Mouse (Mus musculus) cerebellum, adult 8-10 months (tissue): ENCODE measurements around the gene H3f3a.

ENCODE experiments used
- DNase-seq: peaks from one replicate; pipeline ENCODE4 v3.0.0; 2022

Gene H3f3a

GRCm38 (mm10) chr1:180781250-180781649 lies 32.5 kb downstream of the H3f3a start:
- no peak for DNase-seq

DNA sequence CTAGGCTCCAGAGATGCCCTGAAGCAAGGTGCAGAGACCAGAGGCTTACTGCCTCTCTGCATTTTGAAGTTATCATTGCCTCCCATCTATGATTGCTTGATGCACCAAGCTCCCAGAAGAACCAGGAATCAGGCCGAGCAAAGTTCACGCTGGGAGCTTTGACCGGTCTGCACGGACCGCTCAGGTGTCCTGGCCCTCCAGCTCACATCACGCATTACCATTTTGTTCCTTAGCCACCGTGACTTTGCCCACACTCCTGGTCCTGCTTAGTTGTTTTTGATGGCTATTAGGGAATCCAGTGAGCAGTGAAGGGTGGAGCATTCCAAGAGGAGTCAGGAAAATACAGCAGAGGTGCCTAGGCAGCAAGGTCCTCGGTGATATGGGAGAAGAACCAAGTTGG lies 33.5 kb downstream of the H3f3a start:
- no peak for DNase-seq

- DNase-seq: no peak
These were observed 34.8 kb downstream of the H3f3a start for GRCm38 (mm10) chr1:180778941-180779340.

DNA sequence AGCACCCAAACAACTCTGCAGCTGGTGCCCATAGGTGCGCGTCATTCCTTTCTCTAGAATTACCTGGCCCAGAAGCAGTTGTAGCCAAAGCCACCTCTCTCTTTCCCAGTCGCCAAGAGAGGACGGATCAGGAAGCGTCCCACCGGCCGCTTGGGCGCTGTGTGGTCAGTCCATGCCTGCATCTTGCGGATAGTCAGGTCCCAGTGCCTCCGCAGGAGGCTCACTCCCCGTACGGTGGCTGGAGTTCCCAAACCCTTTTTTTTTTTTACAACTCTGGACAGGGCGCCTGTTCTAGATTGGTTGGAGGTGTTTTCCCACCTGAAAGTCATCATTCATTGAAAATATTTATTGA lies 35.4 kb downstream of the H3f3a start:
- no peak for DNase-seq

- peak; percentile 85 for DNase-seq
These were observed 35.9 kb downstream of the H3f3a start for GRCm38 (mm10) chr1:180777660-180778402.

DNA sequence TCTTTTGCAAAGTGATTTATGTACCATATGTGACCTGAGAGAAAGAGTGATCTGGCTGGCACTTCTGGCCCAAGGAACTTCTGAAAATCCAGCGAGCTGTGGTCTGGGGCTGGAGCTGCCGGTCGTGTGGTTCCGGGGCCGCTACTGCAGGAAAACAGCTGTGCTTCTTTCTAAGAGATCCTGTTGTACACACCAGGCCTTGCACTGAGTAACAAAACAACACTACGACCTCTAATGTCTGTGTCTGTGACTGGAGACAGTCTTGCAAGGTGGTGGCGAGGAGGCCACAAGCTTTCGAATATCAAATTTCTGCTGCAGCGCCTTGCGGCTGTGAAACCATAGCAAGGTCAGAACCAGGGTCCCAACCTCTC lies 36.5 kb downstream of the H3f3a start:
- DNase-seq: no peak

DNA sequence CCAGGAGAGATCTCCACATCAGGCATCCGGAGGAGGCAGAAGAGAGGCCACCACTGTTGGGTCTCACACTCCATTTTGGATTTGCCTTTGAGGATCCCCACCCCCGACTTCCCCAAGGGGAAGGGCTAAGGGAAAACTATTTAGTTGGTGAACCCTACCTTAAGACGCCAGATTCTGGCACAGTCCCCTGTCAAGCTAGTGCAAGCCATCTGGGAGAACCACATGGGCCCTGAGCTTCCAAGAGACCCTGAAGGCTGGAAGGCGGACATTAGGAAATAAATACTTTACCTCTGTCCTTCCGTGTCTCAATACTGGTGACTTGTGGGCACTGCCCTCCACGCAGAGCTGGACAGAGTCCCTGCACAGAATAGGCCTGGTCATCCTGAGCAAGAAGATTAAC lies 37.2 kb downstream of the H3f3a start:
- DNase-seq: no peak

- DNase-seq: no peak
These were observed 37.8 kb downstream of the H3f3a start for GRCm38 (mm10) chr1:180775849-180776493.

DNA sequence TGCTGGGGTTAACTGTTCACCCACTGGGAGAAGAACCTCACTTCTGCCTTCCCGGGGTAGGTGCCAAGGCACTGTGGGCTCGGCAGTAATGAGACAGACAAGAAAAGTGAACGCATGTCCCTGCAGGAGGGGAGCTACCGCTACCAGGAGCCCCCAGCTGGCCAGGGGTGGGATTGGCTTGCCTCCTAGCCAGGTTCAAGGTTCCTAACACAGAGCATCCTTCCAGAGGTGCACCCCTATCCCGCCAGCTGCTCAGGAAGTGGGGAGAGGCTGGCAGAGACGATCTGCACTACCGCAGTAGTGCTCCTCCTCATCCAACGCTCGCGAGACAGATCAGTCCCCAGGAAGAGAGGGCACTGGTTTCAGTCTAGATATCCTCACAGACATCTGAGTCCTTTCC lies 38.4 kb downstream of the H3f3a start:
- DNase-seq: no peak

- no peak for DNase-seq
These were observed 39.1 kb downstream of the H3f3a start for GRCm38 (mm10) chr1:180774664-180775063.

DNA sequence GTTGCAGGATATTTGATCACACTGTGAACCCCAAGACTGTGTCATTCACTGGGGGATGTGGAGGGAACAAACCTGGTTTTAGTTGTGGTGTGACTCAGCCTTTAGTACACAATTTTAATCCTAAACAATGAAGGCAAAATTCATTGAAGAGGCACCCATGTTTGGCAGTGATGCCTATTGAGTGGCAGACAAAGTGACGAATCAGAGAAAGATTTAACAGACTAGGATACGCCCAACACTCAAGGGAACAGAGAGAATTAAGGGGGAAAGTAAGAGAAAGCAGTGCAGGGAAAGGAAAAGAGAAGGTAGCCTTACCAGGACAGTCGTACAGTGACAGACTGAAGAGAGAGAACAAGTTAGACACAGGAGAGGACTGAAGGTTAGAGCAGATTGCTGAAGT lies 41.5 kb downstream of the H3f3a start:
- no peak for DNase-seq

GRCm38 (mm10) chr1:180771722-180772121 lies 42.0 kb downstream of the H3f3a start:
- DNase-seq: no peak

DNA sequence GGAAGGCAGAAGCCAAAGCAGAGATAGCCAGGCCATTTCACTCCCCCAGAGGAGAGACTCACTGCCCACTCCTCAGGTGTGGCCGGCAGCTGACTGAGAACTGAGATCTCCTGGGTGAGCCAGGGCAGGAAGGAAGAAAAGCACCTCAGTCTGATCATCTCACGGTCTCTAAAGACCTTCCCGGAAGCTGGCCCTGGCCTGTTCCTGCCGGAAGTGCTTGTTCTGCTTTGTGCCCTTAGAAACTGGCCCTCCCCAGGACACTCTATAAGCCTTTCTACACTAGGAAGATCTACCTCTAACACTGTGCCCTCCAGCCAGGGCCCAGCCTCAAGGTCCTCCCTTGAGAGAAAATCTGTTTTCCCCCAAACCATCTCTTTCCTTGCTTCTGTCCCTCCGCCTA lies 42.4 kb downstream of the H3f3a start:
- DNase-seq: no peak

DNA sequence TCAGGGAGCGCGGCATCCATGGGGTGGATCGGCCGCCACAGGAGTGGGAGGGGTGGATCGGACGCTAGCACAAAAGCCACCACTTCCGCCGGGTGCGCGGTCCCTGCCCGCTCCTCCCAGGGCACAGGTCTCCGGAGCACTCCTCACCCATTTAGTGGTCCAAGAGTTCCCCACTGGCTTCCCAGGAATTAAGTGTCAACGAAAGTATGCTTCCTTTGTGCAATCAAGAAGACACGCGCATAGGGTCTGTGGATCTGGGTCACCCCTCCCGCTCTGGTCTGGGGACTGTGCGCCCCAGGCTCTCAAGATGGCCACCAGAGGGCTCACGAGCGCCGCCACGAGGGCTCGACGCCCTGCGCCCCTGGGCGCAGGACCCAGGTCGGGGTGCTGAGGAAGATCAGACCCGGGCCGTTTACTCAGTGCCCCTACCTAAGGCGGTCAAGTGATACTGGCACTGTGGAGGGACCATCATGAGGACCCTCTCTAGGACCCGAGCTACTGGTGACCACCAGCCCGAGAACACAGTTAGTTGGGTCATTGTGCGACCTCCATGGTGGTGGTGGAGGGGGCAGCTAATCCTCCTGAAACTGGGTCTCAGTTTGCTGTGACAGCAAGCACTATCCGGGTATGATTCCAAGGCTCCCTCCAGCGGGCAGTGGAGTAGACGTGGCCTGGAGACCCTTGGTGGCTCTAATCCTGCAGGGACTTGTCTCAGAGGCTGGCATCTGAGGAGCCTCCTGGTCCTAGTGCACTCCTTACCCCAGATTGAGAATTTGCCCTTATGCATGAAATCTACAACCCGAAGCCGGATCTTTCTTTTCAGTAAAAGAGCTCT lies 45.2 kb downstream of the H3f3a start:
- DNase-seq: peak; percentile 86

DNA sequence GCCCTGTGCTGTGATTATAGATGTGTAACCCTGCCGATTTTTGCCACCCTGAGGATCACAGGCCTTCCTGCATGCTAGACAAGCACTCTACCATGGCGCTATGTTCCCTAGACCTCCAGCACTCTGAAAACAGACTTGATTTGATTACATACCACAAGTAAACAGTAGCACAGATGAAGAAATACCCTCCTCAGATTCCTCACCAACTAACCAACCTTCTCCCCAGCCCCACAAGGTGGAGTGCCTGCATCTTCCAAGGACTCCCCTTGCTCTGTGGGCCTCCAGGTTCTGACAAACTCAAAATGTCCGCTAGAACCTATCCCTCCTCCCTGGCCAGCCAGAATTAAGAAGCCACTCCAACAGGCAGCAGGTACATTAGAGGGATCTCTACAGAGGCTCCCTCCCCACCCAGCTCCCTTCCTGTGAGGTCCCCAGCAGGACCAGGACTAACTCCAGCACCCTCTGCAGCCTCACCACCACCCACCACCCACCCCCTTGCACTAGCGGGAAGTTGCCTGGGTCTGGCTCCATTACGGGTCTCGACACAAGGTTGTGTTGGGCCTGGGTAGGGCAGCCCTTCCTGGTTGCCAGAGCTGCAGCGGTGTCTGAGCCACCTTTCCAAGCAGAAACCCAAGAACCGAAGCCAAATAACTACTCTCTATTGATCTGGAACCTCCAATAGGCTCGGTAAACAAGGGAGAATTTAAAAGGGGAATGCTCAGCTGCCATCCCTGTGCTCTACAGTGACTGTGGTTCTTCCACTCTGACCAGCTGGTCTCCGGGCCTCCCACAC lies 46.0 kb downstream of the H3f3a start:
- DNase-seq: peak; percentile 51

GRCm38 (mm10) chr1:180766557-180766956 lies 47.2 kb downstream of the H3f3a start:
- DNase-seq: no peak

DNA sequence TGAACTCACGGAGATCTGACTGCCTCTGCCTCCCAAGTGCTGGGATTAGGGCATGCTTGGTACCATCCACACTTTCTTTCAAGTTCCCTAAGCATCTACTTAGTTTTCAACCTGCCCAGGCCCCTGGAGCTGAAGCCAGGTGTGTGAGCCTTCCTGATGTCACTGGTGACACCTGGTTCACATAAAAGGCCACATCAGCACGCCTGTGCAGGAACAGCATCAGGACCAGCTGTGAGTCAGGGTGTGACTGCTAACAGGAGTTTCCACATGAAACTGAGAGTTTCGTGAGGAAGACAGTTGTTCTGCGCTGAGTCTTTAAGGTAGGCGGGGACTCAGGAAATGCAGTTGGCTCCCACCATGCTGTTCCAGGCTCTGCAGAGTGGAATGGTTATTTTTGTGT lies 48.4 kb downstream of the H3f3a start:
- DNase-seq: no peak

GRCm38 (mm10) chr1:180763828-180764227 lies 49.9 kb downstream of the H3f3a start:
- peak; percentile 86 for DNase-seq

DNA sequence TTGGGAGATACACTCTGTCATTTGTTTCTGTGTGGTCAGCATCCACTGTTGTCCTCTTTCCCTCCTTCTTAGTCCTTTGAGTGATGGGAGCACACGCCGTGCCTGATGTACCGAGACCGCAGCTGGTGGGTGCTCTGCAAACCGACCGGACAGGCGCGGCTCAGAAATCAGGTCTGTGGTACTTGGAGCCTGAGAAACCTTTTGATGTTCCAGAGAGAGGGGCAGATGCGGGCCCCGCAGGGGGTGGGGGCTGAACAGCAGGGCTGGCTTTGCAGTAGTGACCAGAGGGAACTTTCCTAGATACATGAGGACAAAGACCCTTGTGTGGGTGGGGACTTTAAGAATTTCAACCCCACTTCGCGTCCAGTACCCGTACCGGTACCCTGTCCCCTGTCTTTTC lies 50.4 kb downstream of the H3f3a start:
- no peak for DNase-seq

- DNase-seq: no peak
These were observed 51.1 kb downstream of the H3f3a start for GRCm38 (mm10) chr1:180762679-180763078.

DNA sequence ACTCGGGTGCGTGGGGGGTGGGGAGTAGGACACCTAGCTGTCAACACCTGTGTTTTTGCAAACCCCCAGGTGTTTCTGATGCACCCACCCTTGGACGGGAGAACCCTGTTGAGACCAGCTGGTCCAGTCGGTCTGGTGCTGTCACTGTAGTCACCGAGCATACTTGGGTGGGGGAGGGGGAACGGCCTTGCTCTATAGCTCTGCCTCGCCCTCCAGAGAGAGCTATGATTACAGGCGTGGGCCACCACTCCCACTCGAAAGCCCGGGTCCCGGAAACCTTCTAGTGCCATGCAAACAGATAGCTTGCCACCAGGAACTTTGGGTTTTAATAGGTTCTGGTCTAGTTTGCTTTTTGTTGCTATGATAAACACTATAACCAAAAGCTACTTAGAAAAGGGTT lies 51.6 kb downstream of the H3f3a start:
- no peak for DNase-seq

GRCm38 (mm10) chr1:180757956-180758520 lies 55.7 kb downstream of the H3f3a start:
- no peak for DNase-seq
